Mouse (Mus musculus) MEL (cell line): ENCODE results near the gene Rad17. TPM values are rescaled to one million over a fixed set of nuclear protein-coding genes. Genes with fewer than 3 reads are reported as not detected.

Source experiments
- DNase-seq: peaks from one replicate; pipeline ENCODE4 v3.0.0; 2011; ENCODE audit warnings: low read depth, low spot score
- H3K27ac ChIP-seq: 2 replicates; pipeline ENCODE4 v1.5.1; 2012; ENCODE audit warnings: low read depth, mild to moderate bottlenecking, control low read depth, low read length, moderate library complexity; ENCODE audit not compliant: control insufficient read depth
- H3K27me3 ChIP-seq, 2 experiments: fragments of 150-350 bp in 1 of 2; sonication (generic) in 1 of 2; 2 replicates each; pipeline ENCODE4 v1.6.1; 2012; ENCODE audit warnings: low read length in 2 of 2, mild to moderate bottlenecking in 2 of 2, improper control_type of control experiment in 1 of 2, moderate library complexity in 1 of 2; ENCODE audit not compliant: insufficient read depth in 2 of 2, control insufficient read depth in 1 of 2
- H3K36me3 ChIP-seq, 2 experiments: 2 replicates each; pipeline ENCODE4 v1.6.1; 2012 to 2014; ENCODE audit warnings: low read length in 2 of 2, improper control_type of control experiment in 1 of 2, inconsistent platforms in 1 of 2, mild to moderate bottlenecking in 1 of 2; ENCODE audit not compliant: insufficient read depth in 2 of 2, control insufficient read depth in 1 of 2
- H3K4me1 ChIP-seq, 2 experiments: fragments of 150-350 bp in 1 of 2; sonication (generic) in 1 of 2; 2 replicates each; pipeline ENCODE4 v1.6.1; 2012; ENCODE audit warnings: low read length in 2 of 2, improper control_type of control experiment in 1 of 2, mild to moderate bottlenecking in 1 of 2; ENCODE audit not compliant: insufficient read depth in 2 of 2, control insufficient read depth in 1 of 2
- H3K4me3 ChIP-seq, 2 experiments: fragments of 150-350 bp in 1 of 2; sonication (generic) in 1 of 2; 2 replicates each; pipeline ENCODE4 v1.5.1; 2012; ENCODE audit warnings: low read depth in 2 of 2, low read length in 2 of 2, mild to moderate bottlenecking in 2 of 2, moderate library complexity in 2 of 2, control low read depth in 1 of 2, improper control_type of control experiment in 1 of 2; ENCODE audit not compliant: control insufficient read depth in 1 of 2, insufficient read depth in 1 of 2
- H3K79me2 ChIP-seq: 2 replicates; pipeline ENCODE4 v1.6.1; 2012; ENCODE audit warnings: mild to moderate bottlenecking, low read length, moderate library complexity; ENCODE audit not compliant: control insufficient read depth, poor library complexity, insufficient read depth
- H3K9ac ChIP-seq: 2 replicates; pipeline ENCODE4 v1.6.1; 2012; ENCODE audit warnings: low read depth, mild to moderate bottlenecking, control low read depth, low read length, moderate library complexity; ENCODE audit not compliant: control insufficient read depth, poor library complexity, severe bottlenecking
- H3K9me3 ChIP-seq: fragments of 150-350 bp; sonication (generic); replicated peaks from 2 replicates; pipeline ENCODE4 v1.6.1; 2012; ENCODE audit warnings: mild to moderate bottlenecking, low read length, improper control_type of control experiment, moderate library complexity; ENCODE audit not compliant: insufficient read depth
- CTCF ChIP-seq, 3 experiments: IDR thresholded peaks in 2 of 3; conservative IDR thresholded peaks in 1 of 3; 2 replicates each; pipeline ENCODE4 v1.5.1; 2011 to 2012; ENCODE audit warnings: low read length in 3 of 3, low read depth in 2 of 3, mild to moderate bottlenecking in 2 of 3, improper control_type of control experiment in 1 of 3, inconsistent platforms in 1 of 3, mixed read lengths in 1 of 3, moderate library complexity in 1 of 3; ENCODE audit not compliant: control insufficient read depth in 1 of 3, insufficient read depth in 1 of 3, poor library complexity in 1 of 3, severe bottlenecking in 1 of 3
- E2F4 ChIP-seq: IDR thresholded peaks from 2 replicates; pipeline ENCODE4 v1.6.1; 2011; ENCODE audit warnings: low read depth, low read length, improper control_type of control experiment, borderline replicate concordance
- ELF1 ChIP-seq: IDR thresholded peaks from 2 replicates; pipeline ENCODE4 v1.6.1; 2014; ENCODE audit warnings: low read depth, mild to moderate bottlenecking, inconsistent platforms, low read length, improper control_type of control experiment, moderate library complexity
- EP300 ChIP-seq, 2 experiments: IDR thresholded peaks; 2 replicates each; pipeline ENCODE4 v1.6.1; 2011; ENCODE audit warnings: improper control_type of control experiment in 2 of 2, low read length in 2 of 2, low read depth in 1 of 2, mild to moderate bottlenecking in 1 of 2
- HCFC1 ChIP-seq: IDR thresholded peaks from 2 replicates; pipeline ENCODE4 v1.6.1; 2012; ENCODE audit warnings: low read depth, mild to moderate bottlenecking, inconsistent platforms, low read length, improper control_type of control experiment, moderate library complexity
- JUND ChIP-seq: IDR thresholded peaks from 2 replicates; pipeline ENCODE4 v1.6.1; 2011; ENCODE audit warnings: low read depth, mild to moderate bottlenecking, improper control_type of control experiment, low read length
- KAT2A ChIP-seq: conservative IDR thresholded peaks from 2 replicates; pipeline ENCODE4 v1.6.1; 2012; ENCODE audit warnings: low read depth, low read length, improper control_type of control experiment, inconsistent platforms
- MAFK ChIP-seq: IDR thresholded peaks from 2 replicates; pipeline ENCODE4 v1.6.1; 2011; ENCODE audit warnings: low read depth, mild to moderate bottlenecking, low read length, improper control_type of control experiment, borderline replicate concordance
- MAZ ChIP-seq: IDR thresholded peaks from 2 replicates; pipeline ENCODE4 v1.6.1; 2012; ENCODE audit warnings: low read depth, mild to moderate bottlenecking, inconsistent platforms, low read length, improper control_type of control experiment
- NELFE ChIP-seq: IDR thresholded peaks from 2 replicates; pipeline ENCODE4 v1.6.1; 2011; ENCODE audit warnings: low read depth, low read length, improper control_type of control experiment
- RAD21 ChIP-seq: IDR thresholded peaks from 2 replicates; pipeline ENCODE4 v1.6.1; 2011; ENCODE audit warnings: mild to moderate bottlenecking, low read depth, low read length, improper control_type of control experiment
- SMC3 ChIP-seq: IDR thresholded peaks from 2 replicates; pipeline ENCODE4 v1.6.1; 2011; ENCODE audit warnings: low read depth, low read length, improper control_type of control experiment
- TBP ChIP-seq: IDR thresholded peaks from 2 replicates; pipeline ENCODE4 v1.8.0; 2011; ENCODE audit warnings: low read depth, low read length, improper control_type of control experiment
- USF2 ChIP-seq, 2 experiments: IDR thresholded peaks; 2 replicates each; pipeline ENCODE4 v1.6.1; 2011 to 2012; ENCODE audit warnings: improper control_type of control experiment in 2 of 2, low read length in 2 of 2, borderline replicate concordance in 1 of 2, inconsistent platforms in 1 of 2, low read depth in 1 of 2, mild to moderate bottlenecking in 1 of 2; ENCODE audit not compliant: insufficient read depth in 1 of 2
- ZC3H11A ChIP-seq: IDR thresholded peaks from 2 replicates; pipeline ENCODE4 v1.6.1; 2012; ENCODE audit warnings: low read depth, mild to moderate bottlenecking, inconsistent platforms, low read length, improper control_type of control experiment
- ZKSCAN1 ChIP-seq: IDR thresholded peaks from 2 replicates; pipeline ENCODE4 v1.6.1; 2012; ENCODE audit warnings: low read depth, mild to moderate bottlenecking, inconsistent platforms, low read length, improper control_type of control experiment, moderate library complexity
- ZNF384 ChIP-seq: IDR thresholded peaks from 2 replicates; pipeline ENCODE4 v1.6.1; 2012; ENCODE audit warnings: low read depth, mild to moderate bottlenecking, inconsistent platforms, low read length, improper control_type of control experiment
- polyA plus RNA-seq, 2 experiments: library from polyadenylated mRNA; stranded (reverse) in 1 of 2; unstranded in 1 of 2; fragments of >175 nt in 1 of 2; fragments of >200 nt in 1 of 2; gene quantifications; 2 replicates each; pipeline versions ENCODE4 v1.2.1 to v1.2.4; 2012; ENCODE audit warnings: low replicate concordance in 2 of 2, low read depth in 1 of 2; ENCODE audit not compliant: insufficient read length in 2 of 2, insufficient read depth in 1 of 2, missing spikeins in 1 of 2
- total RNA-seq: library from RNA; depleted of rRNA; stranded (reverse); fragments of 300-350 nt; gene quantifications from 2 replicates; pipeline ENCODE4 v1.2.3, GENCODE M21; 2012

Gene Rad17
- total and polyA plus RNA-seq, 3 experiments: 21.7 to 31.2 TPM; not detected in 1

- H3K27ac ChIP-seq: no peak overlapping the region
- H3K79me2 ChIP-seq: no peaks in the 10 kb centered on the region
- H3K27me3 ChIP-seq: no peaks in the 10 kb centered on the region
- H3K4me1 ChIP-seq: no peaks in the 10 kb centered on the region
- TF ChIP-seq TBP (no peak), MAZ (no peak), ELF1 (no peak)
- TF ChIP-seq, all 39 proteins: peak for 0
- H3K9me3 ChIP-seq: no peaks in the 10 kb centered on the region
- no peak overlapping the region for H3K9ac ChIP-seq
- DNase-seq: no peak
- H3K4me3 ChIP-seq: no peak overlapping the region
- peaks cover 0 to 32% of the 10 kb centered on the region in 2 experiments; a peak in 2 of 4 replicates for H3K36me3 ChIP-seq
Observed at GRCm38 (mm10) chr13:100617583-100617982, 33.3 kb downstream of the Rad17 start.

- H3K9me3 ChIP-seq: no peaks in the 10 kb centered on the region
- TF ChIP-seq TBP (no peak), ELF1 (no peak)
- no peaks in the 10 kb centered on the region for H3K4me1 ChIP-seq
- H3K9ac ChIP-seq: no peak within 1 kb of the TSS
- no peak within 1 kb of the TSS for H3K27ac ChIP-seq
- no peaks in the 10 kb centered on the region for H3K79me2 ChIP-seq
- H3K27me3 ChIP-seq: no peaks in the 10 kb centered on the region
- H3K36me3 ChIP-seq: peaks cover 0 to 25% of the 10 kb centered on the region in 2 experiments; a peak in 2 of 4 replicates
- DNase-seq: no peak
- no peak within 1 kb of the TSS for H3K4me3 ChIP-seq
Observed at GRCm38 (mm10) chr13:100616181-100617087, 34.4 kb downstream of the Rad17 start, which contains the start of gene Marveld2. Gene Marveld2, minus strand, starts transcription at chr13:100616971.

DNA sequence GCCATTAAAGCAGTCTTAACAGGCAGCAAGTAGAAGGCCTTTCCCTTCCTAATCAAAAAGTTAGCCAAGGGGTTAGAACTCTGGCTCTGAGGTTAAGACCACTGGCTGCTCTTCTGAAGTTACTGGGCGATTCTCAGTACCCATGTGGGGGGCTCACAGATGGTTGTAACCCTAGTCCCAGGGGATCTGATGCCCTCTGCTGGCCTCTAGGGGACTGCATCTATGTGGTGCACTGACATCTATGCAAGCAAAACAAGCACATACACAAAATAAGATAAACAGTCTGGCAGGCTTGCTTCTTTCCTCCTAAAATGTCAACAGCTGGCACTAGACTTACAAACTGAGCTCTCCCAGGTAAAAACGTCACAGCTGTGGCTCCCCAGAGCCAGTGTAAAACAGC, 37.9 kb downstream of the Rad17 start:
- TF ChIP-seq ZNF384 (no peak), EP300 (IDR thresholded peaks at IDR 0.05; ENCODE audit: low read depth in 1 of 2, low read length in 2 of 2) (no peak), E2F4 (no peak), MAFK (no peak), NELFE (no peak), SMC3 (peak; percentile 67), USF2 (IDR thresholded peaks at IDR 0.05; ENCODE audit: borderline replicate concordance in 1 of 2, insufficient read depth in 1 of 2, low read depth in 1 of 2, low read length in 2 of 2) (no peak), HCFC1 (no peak), CTCF (IDR thresholded peaks at IDR 0.05 in 2 of 3, conservative IDR thresholded peaks at IDR 0.05 in 1 of 3; ENCODE audit: control insufficient read depth in 1 of 3, insufficient read depth in 1 of 3, low read depth in 2 of 3, low read length in 3 of 3, poor library complexity in 1 of 3, severe bottlenecking in 1 of 3) (peak; percentile 53 to 64 (median 56)), ZC3H11A (peak; percentile 37; the same call in 1 of the 2 replicates), JUND (no peak), KAT2A (no peak), RAD21 (peak; percentile 56), ZKSCAN1 (no peak)
- peak; percentile 34 for DNase-seq

More for the DNA sequence above, 37.9 kb downstream of the Rad17 start:
- H3K27me3 ChIP-seq: no peaks in the 10 kb centered on the region
- H3K4me3 ChIP-seq: no peak overlapping the region
- H3K9me3 ChIP-seq: no peaks in the 10 kb centered on the region
- peaks cover 0 to 9% of the 10 kb centered on the region in 2 experiments; a peak in 2 of 4 replicates for H3K36me3 ChIP-seq
- H3K79me2 ChIP-seq: no peaks in the 10 kb centered on the region
- no peak overlapping the region for H3K9ac ChIP-seq
- no peak overlapping the region for H3K27ac ChIP-seq
- H3K4me1 ChIP-seq: no peaks in the 10 kb centered on the region
